Mouse (Mus musculus): ENCODE data around the gene Cd101. TPM values are rescaled to one million over a fixed set of nuclear protein-coding genes. Genes with fewer than 3 reads are reported as not detected.
A peak's percentile ranks its signal among the peaks of the same experiment; 100 is the strongest.

Cd101 gene
- polyA plus RNA-seq, 1 experiment from 2014 or later: 0.06 TPM

DNA sequence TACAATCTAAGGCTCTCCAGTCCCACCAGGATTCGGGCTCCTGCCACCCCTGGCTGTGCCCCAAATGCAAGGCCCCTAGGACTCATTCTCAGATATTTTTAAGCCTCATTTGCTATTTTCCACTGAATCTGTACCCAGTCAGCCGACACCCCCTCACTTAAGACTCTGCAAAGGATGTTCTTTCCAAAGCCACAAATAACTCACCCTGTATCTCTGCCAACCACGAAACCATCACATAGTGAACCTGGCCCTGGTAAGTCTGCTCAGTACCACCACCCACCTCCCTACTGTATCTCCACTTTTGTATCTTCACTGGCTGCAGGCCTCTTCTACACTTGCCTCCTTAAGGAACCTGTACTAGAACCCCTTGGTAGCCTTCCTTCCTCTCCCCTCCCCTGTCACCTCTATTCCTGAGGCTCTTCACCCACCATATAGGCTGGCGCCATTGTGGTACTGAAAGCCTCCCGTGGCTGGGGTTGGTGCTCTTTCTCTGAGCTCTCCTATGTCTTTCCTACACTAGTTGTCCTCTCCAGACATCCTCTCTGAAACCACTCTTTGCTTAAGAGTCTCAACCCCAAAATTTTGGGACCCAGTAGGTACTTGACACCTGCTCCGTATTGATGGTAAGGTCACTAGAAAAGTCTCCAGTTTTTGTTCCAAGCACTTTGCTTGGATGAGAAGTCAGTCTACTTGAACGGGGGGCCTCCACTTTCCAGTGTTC, 32.7 kb upstream of the Cd101 start:
- Histone ChIP-seq H3K36me3 (peaks cover 19% of the 10 kb centered on the region), H3K27ac (replicated peaks) (no peak overlapping the region), H3K9me3 (replicated peaks) (no peaks in the 10 kb centered on the region), H3K4me3 (no peak overlapping the region), H3K4me1 (no peaks in the 10 kb centered on the region), H3K27me3 (ENCODE audit: low read depth, poor library complexity, severe bottlenecking) (no peaks in the 10 kb centered on the region)
- DNase-seq (ENCODE audit: low spot score): no peak
- 92% methylated on average over 7 of the region's 7 CpGs for WGBS

DNA sequence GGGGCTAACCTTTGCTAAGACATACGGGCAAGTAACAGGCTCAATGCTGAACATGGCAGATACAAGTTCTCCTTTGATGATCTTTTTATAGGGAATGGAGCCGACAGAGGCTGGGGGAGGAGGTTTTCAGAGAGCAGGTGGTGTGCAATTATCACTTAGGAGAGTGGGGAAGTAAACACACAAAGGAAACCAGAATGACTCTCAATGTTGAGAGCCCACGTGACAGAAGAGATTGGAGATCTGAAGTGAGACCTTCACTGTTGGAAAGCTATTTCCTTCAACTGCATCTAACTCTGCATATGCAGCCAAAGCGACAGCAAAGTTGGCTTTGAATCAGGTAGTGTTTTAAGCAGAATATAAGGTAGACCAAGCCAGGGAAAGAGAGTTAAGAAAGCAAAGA, 29.9 kb upstream of the Cd101 start:
- Histone ChIP-seq H3K4me3 (no peak overlapping the region), H3K4me1 (no peaks in the 10 kb centered on the region), H3K36me3 (peaks cover 34% of the 10 kb centered on the region), H3K27ac (replicated peaks) (no peak overlapping the region), H3K27me3 (ENCODE audit: low read depth, poor library complexity, severe bottlenecking) (no peaks in the 10 kb centered on the region), H3K9me3 (replicated peaks) (no peaks in the 10 kb centered on the region)
- WGBS: 85% methylated on average over 4 of the region's 4 CpGs
- no peak for DNase-seq (ENCODE audit: low spot score)

- no peaks in the 10 kb centered on the region for H3K4me1 ChIP-seq
- no peaks in the 10 kb centered on the region for H3K9me3 ChIP-seq (replicated peaks)
- 85% methylated on average over 2 of the region's 2 CpGs for WGBS
- H3K4me3 ChIP-seq: no peak overlapping the region
- DNase-seq (ENCODE audit: low spot score): no peak
- no peaks in the 10 kb centered on the region for H3K27me3 ChIP-seq (ENCODE audit: low read depth, poor library complexity, severe bottlenecking)
- H3K27ac ChIP-seq (replicated peaks): no peak overlapping the region
- H3K36me3 ChIP-seq: peaks cover 35% of the 10 kb centered on the region
Measured at GRCm38 (mm10) chr3:101058203-101058602, 28.8 kb upstream of the Cd101 start.

GRCm38 (mm10) chr3:101055216-101055615, 25.9 kb upstream of the Cd101 start:
- no peak overlapping the region for H3K4me3 ChIP-seq
- no peaks in the 10 kb centered on the region for H3K9me3 ChIP-seq (replicated peaks)
- peaks cover 29% of the 10 kb centered on the region for H3K36me3 ChIP-seq
- DNase-seq (ENCODE audit: low spot score): no peak
- 0 out of 2 replicates have a peak, but pooled peaks cover 3% of the 10 kb centered on the region for H3K4me1 ChIP-seq
- H3K27me3 ChIP-seq (ENCODE audit: low read depth, poor library complexity, severe bottlenecking): no peaks in the 10 kb centered on the region
- WGBS: 92% methylated on average over 8 of the region's 8 CpGs
- no peak overlapping the region for H3K27ac ChIP-seq (replicated peaks)

DNA sequence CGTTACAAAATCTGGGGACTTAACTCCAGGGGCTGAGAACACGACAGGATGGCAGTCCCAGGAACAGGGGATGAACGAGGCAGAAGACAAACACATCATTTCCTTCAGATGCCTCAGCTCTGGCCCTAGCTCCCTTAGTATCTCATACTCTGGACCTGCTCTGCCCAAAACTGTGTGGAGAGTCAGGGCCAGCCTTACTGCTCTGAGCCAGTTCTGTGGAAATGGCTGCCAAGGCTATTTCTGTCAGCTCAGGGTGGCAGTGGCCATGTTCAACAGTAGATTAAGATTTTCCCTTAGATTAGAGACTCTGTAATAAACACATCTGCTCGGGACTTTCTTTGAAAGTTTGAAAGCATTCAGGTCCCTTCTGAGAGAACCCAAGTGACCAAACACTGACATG, 22.2 kb upstream of the Cd101 start:
- Histone ChIP-seq H3K9me3 (replicated peaks) (no peaks in the 10 kb centered on the region), H3K4me1 (0 out of 2 replicates have a peak, but pooled peaks cover 3% of the 10 kb centered on the region), H3K4me3 (no peak overlapping the region), H3K36me3 (peaks cover 35% of the 10 kb centered on the region), H3K27me3 (ENCODE audit: low read depth, poor library complexity, severe bottlenecking) (no peaks in the 10 kb centered on the region), H3K27ac (replicated peaks) (no peak overlapping the region)
- no peak for DNase-seq (ENCODE audit: low spot score)
- 76% methylated on average over 4 of the region's 4 CpGs for WGBS

GRCm38 (mm10) chr3:101049997-101050396, 20.6 kb upstream of the Cd101 start:
- no peak overlapping the region for H3K4me3 ChIP-seq
- no peak for DNase-seq (ENCODE audit: low spot score)
- H3K4me1 ChIP-seq: 0 out of 2 replicates have a peak, but pooled peaks cover 3% of the 10 kb centered on the region
- 84% methylated on average over 9 of the region's 9 CpGs for WGBS
- no peaks in the 10 kb centered on the region for H3K9me3 ChIP-seq (replicated peaks)
- no peaks in the 10 kb centered on the region for H3K27me3 ChIP-seq (ENCODE audit: low read depth, poor library complexity, severe bottlenecking)
- H3K27ac ChIP-seq (replicated peaks): no peak overlapping the region
- H3K36me3 ChIP-seq: peaks cover 32% of the 10 kb centered on the region

DNA sequence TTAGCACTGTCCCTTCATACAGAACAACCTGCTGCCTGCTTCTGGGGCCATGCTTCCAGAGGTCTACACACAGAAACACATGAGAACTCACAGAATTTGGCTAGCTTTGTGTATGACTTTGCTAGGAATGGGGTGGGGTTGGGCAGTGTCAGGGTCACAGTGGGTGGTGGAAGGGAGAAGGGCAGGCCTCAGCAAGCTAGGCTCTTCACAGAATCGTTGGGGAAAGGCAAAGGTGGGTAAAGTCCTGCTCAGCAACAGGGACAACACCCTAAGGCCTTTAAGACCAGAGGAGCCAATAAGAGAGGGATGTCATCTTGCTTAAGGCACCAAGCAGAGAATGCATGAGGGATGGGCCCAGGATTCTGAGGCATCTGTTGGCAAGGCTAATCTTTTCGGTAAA, 19.4 kb upstream of the Cd101 start:
- DNase-seq (ENCODE audit: low spot score): no peak
- Histone ChIP-seq H3K4me3 (no peak overlapping the region), H3K27ac (replicated peaks) (no peak overlapping the region), H3K9me3 (replicated peaks) (no peaks in the 10 kb centered on the region), H3K36me3 (peaks cover 34% of the 10 kb centered on the region), H3K27me3 (ENCODE audit: low read depth, poor library complexity, severe bottlenecking) (no peaks in the 10 kb centered on the region), H3K4me1 (0 out of 2 replicates have a peak, but pooled peaks cover 3% of the 10 kb centered on the region)
- 84% methylated on average over 2 of the region's 2 CpGs for WGBS

GRCm38 (mm10) chr3:101047586-101048275, 18.4 kb upstream of the Cd101 start:
- H3K27ac ChIP-seq (replicated peaks): no peak overlapping the region
- WGBS: 89% methylated on average over 15 of the region's 15 CpGs

GRCm38 (mm10) chr3:101045431-101045830, 16.1 kb upstream of the Cd101 start:
- 94% methylated on average over 15 of the region's 15 CpGs for WGBS
- DNase-seq (ENCODE audit: low spot score): no peak
- Histone ChIP-seq H3K36me3 (peaks cover 53% of the 10 kb centered on the region), H3K4me1 (peaks cover 16% of the 10 kb centered on the region), H3K4me3 (no peak overlapping the region), H3K27ac (replicated peaks) (no peak overlapping the region), H3K9me3 (replicated peaks) (no peaks in the 10 kb centered on the region), H3K27me3 (ENCODE audit: low read depth, poor library complexity, severe bottlenecking) (no peaks in the 10 kb centered on the region)

More at GRCm38 (mm10) chr3:101047586-101048275, 18.4 kb upstream of the Cd101 start:
- H3K27me3 ChIP-seq (ENCODE audit: low read depth, poor library complexity, severe bottlenecking): no peaks in the 10 kb centered on the region
- peaks cover 43% of the 10 kb centered on the region for H3K36me3 ChIP-seq
- DNase-seq (ENCODE audit: low spot score): no peak
- no peaks in the 10 kb centered on the region for H3K9me3 ChIP-seq (replicated peaks)
- no peak overlapping the region for H3K4me3 ChIP-seq
- H3K4me1 ChIP-seq: peaks cover 3% of the 10 kb centered on the region; the same call in 1 of the 2 replicates

- no peaks in the 10 kb centered on the region for H3K27me3 ChIP-seq (ENCODE audit: low read depth, poor library complexity, severe bottlenecking)
- no peaks in the 10 kb centered on the region for H3K9me3 ChIP-seq (replicated peaks)
- H3K27ac ChIP-seq (replicated peaks): no peak overlapping the region
- H3K4me1 ChIP-seq: peaks cover 15% of the 10 kb centered on the region
- no peak for DNase-seq (ENCODE audit: low spot score)
- no peak overlapping the region for H3K4me3 ChIP-seq
- peaks cover 49% of the 10 kb centered on the region for H3K36me3 ChIP-seq
- WGBS: 84% methylated on average over 6 of the region's 6 CpGs
Measured at GRCm38 (mm10) chr3:101044686-101045085, 15.3 kb upstream of the Cd101 start.

DNA sequence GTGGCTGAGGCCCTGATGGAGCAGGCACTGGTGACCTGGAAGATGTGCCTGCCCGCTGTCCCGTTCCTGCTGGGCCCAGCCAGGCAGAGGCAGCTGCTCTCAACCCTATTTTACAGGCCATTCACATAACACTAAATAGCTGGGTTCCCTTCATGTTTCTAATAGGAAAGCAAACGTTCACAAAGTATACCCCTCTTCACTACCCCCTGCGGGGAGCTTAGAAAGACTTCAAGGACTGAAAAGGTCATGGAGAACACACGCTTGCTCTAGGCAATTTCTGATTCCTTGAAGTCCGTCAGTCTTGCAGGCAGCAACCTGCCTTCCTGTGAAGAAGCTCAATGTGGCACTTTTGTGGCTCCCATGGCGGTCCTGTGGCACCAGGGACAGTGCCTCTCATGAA, 12.6 kb upstream of the Cd101 start:
- peaks cover 19% of the 10 kb centered on the region for H3K4me1 ChIP-seq
- no peaks in the 10 kb centered on the region for H3K9me3 ChIP-seq (replicated peaks)
- H3K36me3 ChIP-seq: peaks cover 35% of the 10 kb centered on the region
- peak overlapping the region; percentile 15; the same call in 1 of the 2 replicates for H3K27ac ChIP-seq (replicated peaks)
- WGBS: 64% methylated on average over 7 of the region's 7 CpGs
- DNase-seq (ENCODE audit: low spot score): no peak
- no peaks in the 10 kb centered on the region for H3K27me3 ChIP-seq (ENCODE audit: low read depth, poor library complexity, severe bottlenecking)
- no peak overlapping the region for H3K4me3 ChIP-seq

GRCm38 (mm10) chr3:101037984-101038545, 8.7 kb upstream of the Cd101 start:
- H3K4me3 ChIP-seq: no peak overlapping the region
- no peaks in the 10 kb centered on the region for H3K27me3 ChIP-seq (ENCODE audit: low read depth, poor library complexity, severe bottlenecking)
- DNase-seq (ENCODE audit: low spot score): no peak
- H3K9me3 ChIP-seq (replicated peaks): no peaks in the 10 kb centered on the region
- peaks cover 14% of the 10 kb centered on the region for H3K36me3 ChIP-seq
- H3K4me1 ChIP-seq: peaks cover 20% of the 10 kb centered on the region
- WGBS: 85% methylated on average over 5 of the region's 5 CpGs
- H3K27ac ChIP-seq (replicated peaks): no peak overlapping the region

GRCm38 (mm10) chr3:101036001-101036400, 6.6 kb upstream of the Cd101 start:
- no peak overlapping the region for H3K4me3 ChIP-seq
- 99% methylated on average over 2 of the region's 2 CpGs for WGBS
- H3K27me3 ChIP-seq (ENCODE audit: low read depth, poor library complexity, severe bottlenecking): no peaks in the 10 kb centered on the region
- peaks cover 4% of the 10 kb centered on the region; the same call in 1 of the 2 replicates for H3K4me1 ChIP-seq
- no peaks in the 10 kb centered on the region; the same call in 1 of the 2 replicates for H3K36me3 ChIP-seq
- no peak overlapping the region for H3K27ac ChIP-seq (replicated peaks)
- DNase-seq (ENCODE audit: low spot score): no peak
- no peaks in the 10 kb centered on the region for H3K9me3 ChIP-seq (replicated peaks)
